Mouse (Mus musculus) stomach, postnatal 0 days (tissue): ENCODE data around the gene Ampd1.

Experiments
- CTCF ChIP-seq: IDR thresholded peaks from 2 replicates; pipeline ENCODE4 v1.5.1; 2016; ENCODE audit warnings: antibody characterized with exemption, low read depth, mild to moderate bottlenecking, moderate library complexity
- EP300 ChIP-seq: optimal IDR thresholded peaks from 2 replicates; pipeline ENCODE3; 2016; ENCODE audit warnings: antibody characterized with exemption

DNA sequence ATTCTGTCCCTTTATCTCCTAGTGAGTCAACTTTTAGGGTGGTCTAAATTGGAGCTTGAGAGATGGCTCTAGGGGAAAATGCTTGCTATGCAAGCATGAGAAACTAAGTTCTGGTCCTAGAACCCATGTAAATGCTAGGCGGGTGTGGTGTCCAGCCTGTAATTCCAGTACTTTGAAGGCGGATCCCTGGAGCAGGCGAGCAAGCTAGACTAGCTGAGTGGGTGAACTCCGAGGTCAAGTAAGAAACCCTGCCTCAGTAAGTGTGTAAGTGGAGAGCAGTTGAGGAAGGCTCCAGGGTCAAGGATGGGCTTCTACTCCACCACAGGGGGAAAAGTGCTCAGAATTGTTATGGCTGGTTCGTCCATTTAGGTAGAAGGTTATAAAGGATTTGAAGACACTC, 53.9 kb downstream of the Ampd1 start:
- TF ChIP-seq CTCF (no peak), EP300 (no peak)
